Mouse (Mus musculus): ENCODE data around the gene Slc19a2.

Gene Slc19a2

GRCm38 (mm10) chr1:164252551-164252950, 3.7 kb downstream of the Slc19a2 start:
- DNase-seq (ENCODE audit: low spot score), result no peak

- no peak for DNase-seq (ENCODE audit: low spot score)
Measured at GRCm38 (mm10) chr1:164254836-164255235, 6.0 kb downstream of the Slc19a2 start.

GRCm38 (mm10) chr1:164260171-164261028, 11.6 kb downstream of the Slc19a2 start:
- DNase-seq (ENCODE audit: low spot score), result no peak

- no peak for DNase-seq (ENCODE audit: low spot score)
Measured at GRCm38 (mm10) chr1:164261553-164261952, 12.7 kb downstream of the Slc19a2 start.

GRCm38 (mm10) chr1:164270941-164271340, 22.1 kb downstream of the Slc19a2 start:
- DNase-seq (ENCODE audit: low spot score), result no peak

- no peak for DNase-seq (ENCODE audit: low spot score)
Measured at GRCm38 (mm10) chr1:164273659-164274058, 24.8 kb downstream of the Slc19a2 start.

- DNase-seq (ENCODE audit: low spot score), result peak; percentile 97
Measured at GRCm38 (mm10) chr1:164275455-164275954, 26.7 kb downstream of the Slc19a2 start, which contains the start of gene Ccdc181. Gene Ccdc181, plus strand, starts transcription at chr1:164275585.

GRCm38 (mm10) chr1:164276552-164276951, 27.7 kb downstream of the Slc19a2 start:
- DNase-seq (ENCODE audit: low spot score), result no peak

GRCm38 (mm10) chr1:164279332-164279731, 30.5 kb downstream of the Slc19a2 start:
- DNase-seq (ENCODE audit: low spot score), result no peak

GRCm38 (mm10) chr1:164284007-164284406, 35.2 kb downstream of the Slc19a2 start:
- DNase-seq (ENCODE audit: low spot score), result no peak

- DNase-seq (ENCODE audit: low spot score), result no peak
Measured at GRCm38 (mm10) chr1:164287406-164287805, 38.6 kb downstream of the Slc19a2 start.

- no peak for DNase-seq (ENCODE audit: low spot score)
Measured at GRCm38 (mm10) chr1:164292040-164292439, 43.2 kb downstream of the Slc19a2 start.

- DNase-seq (ENCODE audit: low spot score), result no peak
Measured at GRCm38 (mm10) chr1:164294071-164294470, 45.2 kb downstream of the Slc19a2 start.

GRCm38 (mm10) chr1:164296473-164296872, 47.6 kb downstream of the Slc19a2 start:
- DNase-seq (ENCODE audit: low spot score), result no peak

- DNase-seq (ENCODE audit: low spot score), result no peak
Measured at GRCm38 (mm10) chr1:164301949-164302348, 53.1 kb downstream of the Slc19a2 start.

GRCm38 (mm10) chr1:164303821-164304220, 55.0 kb downstream of the Slc19a2 start, which contains the start of gene Nme7:
Gene Nme7, plus strand, starts transcription at chr1:164304121.
- DNase-seq (ENCODE audit: low spot score), result no peak

- peak; percentile 98 for DNase-seq (ENCODE audit: low spot score)
Measured at GRCm38 (mm10) chr1:164307124-164307751, 58.4 kb downstream of the Slc19a2 start, which contains the start of gene Blzf1. Gene Blzf1, minus strand, starts transcription at chr1:164307489.

GRCm38 (mm10) chr1:164307922-164308321, 59.1 kb downstream of the Slc19a2 start:
- no peak for DNase-seq (ENCODE audit: low spot score)

- DNase-seq (ENCODE audit: low spot score), result no peak
Measured at GRCm38 (mm10) chr1:164314085-164314484, 65.2 kb downstream of the Slc19a2 start.
